Mouse (Mus musculus) heart, postnatal 0 days (tissue): ENCODE data around the gene Kif2a. TPM values are rescaled to one million over a fixed set of nuclear protein-coding genes. Genes with fewer than 3 reads are reported as not detected.

Experiments used
- ATAC-seq: fragments of 200-750 bp; cut with Nextera tagmentation; 2 replicates; pipeline ENCODE4 v1.8.0; 2017; ENCODE audit warnings: low read depth, moderate number of reproducible peaks, moderate library complexity; ENCODE audit not compliant: insufficient read depth
- DNase-seq: peaks from one replicate; pipeline ENCODE4 v3.0.0-alpha.2; 2016; ENCODE audit warnings: low spot score
- H3K27ac ChIP-seq: fragments of 300-500 bp; sonication (generic); 2 replicates; pipeline ENCODE4 v1.5.1; 2014; ENCODE audit warnings: low read depth, mild to moderate bottlenecking
- H3K27me3 ChIP-seq: fragments of 300-500 bp; sonication (generic); 2 replicates; pipeline ENCODE4 v1.6.1; 2014; ENCODE audit warnings: low read length, mixed read lengths; ENCODE audit not compliant: control insufficient read depth, insufficient read depth
- H3K36me3 ChIP-seq: fragments of 300-500 bp; sonication (generic); replicated peaks from 2 replicates; pipeline ENCODE4 v1.6.1; 2014; ENCODE audit warnings: low read length, mixed read lengths; ENCODE audit not compliant: control insufficient read depth, insufficient read depth
- H3K4me1 ChIP-seq: fragments of 300-500 bp; sonication (generic); 2 replicates; pipeline ENCODE4 v1.6.1; 2014; ENCODE audit warnings: antibody characterized with exemption; ENCODE audit not compliant: control insufficient read depth, insufficient read depth
- H3K4me2 ChIP-seq: fragments of 300-500 bp; sonication (generic); 2 replicates; pipeline ENCODE4 v1.6.1; 2014; ENCODE audit warnings: low read depth, mild to moderate bottlenecking, low read length, moderate library complexity
- H3K4me3 ChIP-seq: fragments of 300-500 bp; sonication (generic); 2 replicates; pipeline ENCODE4 v1.5.1; 2014; ENCODE audit warnings: low read depth, low read length
- H3K9ac ChIP-seq: fragments of 300-500 bp; sonication (generic); replicated peaks from 2 replicates; pipeline ENCODE4 v1.6.1; 2014; ENCODE audit warnings: low read depth, low read length, mixed read lengths
- H3K9me3 ChIP-seq: fragments of 300-500 bp; sonication (generic); replicated peaks from 2 replicates; pipeline ENCODE4 v1.6.1; 2016; ENCODE audit warnings: low read length; ENCODE audit not compliant: control insufficient read depth
- CTCF ChIP-seq: IDR thresholded peaks from 2 replicates; pipeline ENCODE4 v1.5.1; 2016; ENCODE audit warnings: antibody characterized with exemption, control low read depth, low read depth
- EP300 ChIP-seq: IDR thresholded peaks from 2 replicates; pipeline ENCODE4 v1.6.1; 2016; ENCODE audit warnings: antibody characterized with exemption, low read depth
- WGBS: fragments of 180-500 bp; shearing (Covaris S2); extraction: QIAGEN DNeasy Blood & Tissue Kit; methylation state at CpG from one replicate; pipeline ENCODE4 v1.1.7; 2014; 5-methylcytosine and 5-hydroxymethylcytosine counted together
- polyA plus RNA-seq: library from polyadenylated mRNA; unstranded; fragments of >200 nt; fragmentation: Nextera tagmentation; extraction: Ambion mirVana; gene quantifications from 2 replicates; pipeline ENCODE4 v1.2.1, GENCODE M21; 2015
- total RNA-seq: library from RNA; depleted of rRNA; stranded (reverse); fragments of >200 nt; gene quantifications from 2 replicates; pipeline ENCODE4 v1.2.3, GENCODE M21; 2014; ENCODE audit warnings: low replicate concordance; rRNA removed

Kif2a gene
- total RNA-seq (6.5 and 6.7 TPM in 2 replicates), polyA plus RNA-seq (11.7 and 13.0 TPM in 2 replicates)

GRCm38 (mm10) chr13:107021461-107022265, at the start of gene Kif2a:
Kif2a (minus strand) TSS chr13:107022126.
- Histone ChIP-seq H3K27ac (peak within 1 kb of the TSS; percentile 88), H3K27me3 (no peaks in the 10 kb centered on the region), H3K9ac (peak within 1 kb of the TSS; percentile 88), H3K36me3 (no peaks in the 10 kb centered on the region), H3K9me3 (no peaks in the 10 kb centered on the region), H3K4me3 (peak within 1 kb of the TSS; percentile 75), H3K4me1 (no peaks in the 10 kb centered on the region), H3K4me2 (peak within 1 kb of the TSS; percentile 78)
- no peak for TF ChIP-seq CTCF
- no peak for TF ChIP-seq EP300
- DNase-seq (no peak), ATAC-seq (peak; percentile 52)
- under 1% methylated on average over 55 of the region's 87 CpGs for WGBS

GRCm38 (mm10) chr13:107069061-107069460, 47.1 kb upstream of the Kif2a start:
- Histone ChIP-seq H3K4me3 (no peak overlapping the region), H3K4me1 (peaks cover 11% of the 10 kb centered on the region; the same call in 1 of the 2 replicates), H3K36me3 (no peaks in the 10 kb centered on the region), H3K9me3 (no peaks in the 10 kb centered on the region), H3K9ac (no peak overlapping the region), H3K27me3 (no peaks in the 10 kb centered on the region), H3K27ac (no peak overlapping the region), H3K4me2 (no peak overlapping the region)
- 76% methylated on average over 1 of the region's 1 CpGs for WGBS
- TF ChIP-seq CTCF (no peak), EP300 (no peak)
- ATAC-seq: no peak
- DNase-seq: no peak

GRCm38 (mm10) chr13:107065098-107065855, 43.4 kb upstream of the Kif2a start:
- ATAC-seq (no peak), DNase-seq (no peak)
- TF ChIP-seq CTCF: no peak
- no peak for TF ChIP-seq EP300
- no peaks in the 10 kb centered on the region for H3K9me3 ChIP-seq
- WGBS: 60% methylated on average over 10 of the region's 10 CpGs
- H3K9ac ChIP-seq: no peak overlapping the region
- H3K36me3 ChIP-seq: no peaks in the 10 kb centered on the region
- H3K27me3 ChIP-seq: no peaks in the 10 kb centered on the region
- no peak overlapping the region for H3K4me2 ChIP-seq
- 0 out of 2 replicates have a peak, but pooled peaks cover 4% of the 10 kb centered on the region for H3K4me1 ChIP-seq
- no peak overlapping the region for H3K27ac ChIP-seq
- H3K4me3 ChIP-seq: no peak overlapping the region

GRCm38 (mm10) chr13:107064263-107064662, 42.3 kb upstream of the Kif2a start:
- H3K27me3 ChIP-seq: no peaks in the 10 kb centered on the region
- H3K9ac ChIP-seq: no peak overlapping the region
- DNase-seq (no peak), ATAC-seq (no peak)
- no peak overlapping the region for H3K27ac ChIP-seq
- H3K9me3 ChIP-seq: no peaks in the 10 kb centered on the region
- TF ChIP-seq CTCF: no peak
- no peak for TF ChIP-seq EP300
- H3K4me3 ChIP-seq: no peak overlapping the region
- H3K4me1 ChIP-seq: 0 out of 2 replicates have a peak, but pooled peaks cover 4% of the 10 kb centered on the region
- WGBS: 82% methylated on average over 2 of the region's 2 CpGs
- no peaks in the 10 kb centered on the region for H3K36me3 ChIP-seq
- no peak overlapping the region for H3K4me2 ChIP-seq

GRCm38 (mm10) chr13:107063115-107063807, 41.3 kb upstream of the Kif2a start:
- TF ChIP-seq EP300: no peak
- TF ChIP-seq CTCF: no peak
- H3K9ac ChIP-seq: no peak overlapping the region
- no peaks in the 10 kb centered on the region for H3K27me3 ChIP-seq
- ATAC-seq (no peak), DNase-seq (no peak)
- 28% methylated on average over 7 of the region's 7 CpGs for WGBS
- 0 out of 2 replicates have a peak, but pooled peaks cover 4% of the 10 kb centered on the region for H3K4me1 ChIP-seq
- no peak overlapping the region for H3K4me3 ChIP-seq
- H3K4me2 ChIP-seq: no peak overlapping the region
- H3K27ac ChIP-seq: no peak overlapping the region
- no peaks in the 10 kb centered on the region for H3K36me3 ChIP-seq
- H3K9me3 ChIP-seq: no peaks in the 10 kb centered on the region
